Mouse (Mus musculus): ENCODE results near the gene Tmem164. TPM values are rescaled to one million over a fixed set of nuclear protein-coding genes. Genes with fewer than 3 reads are reported as not detected.
"Not testable (repeated sequence)": the region's sequence is repeated elsewhere in the genome, so short reads cannot be mapped to it uniquely, and the experiment has no call there.

Gene Tmem164
- 39.1 and 41.1 TPM in 2 replicates for polyA plus RNA-seq (2015; fragmentation: Nextera tagmentation; extraction: Ambion mirVana)

DNA sequence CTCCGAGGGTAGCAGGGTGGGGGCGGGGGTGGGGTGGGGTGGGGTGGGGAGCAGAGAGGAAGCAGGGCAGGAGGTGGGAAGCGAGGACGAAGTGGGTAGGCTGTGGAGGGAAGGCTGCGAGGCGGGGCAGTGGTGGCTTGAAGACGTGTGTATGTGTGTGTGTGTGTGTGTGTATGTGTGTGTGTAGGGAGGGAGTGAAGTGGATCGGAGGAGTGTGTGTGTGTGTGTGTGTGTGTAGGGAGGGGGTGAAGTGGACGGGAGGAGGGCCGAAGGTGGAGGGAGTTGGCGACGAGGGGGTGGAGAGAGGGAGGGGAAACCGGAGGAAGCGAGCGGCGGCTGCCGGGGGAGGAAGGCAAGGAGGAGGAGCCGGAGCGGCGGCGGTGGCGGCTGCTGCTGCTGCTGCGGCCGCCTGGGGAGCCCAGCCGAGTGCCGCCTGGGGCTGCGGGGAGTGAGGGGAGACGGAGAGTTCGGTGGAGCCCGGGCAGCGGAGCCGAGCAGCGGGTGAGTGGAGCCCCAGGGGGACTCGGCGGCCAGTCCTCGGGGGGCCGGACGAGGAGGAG, at the start of gene Tmem164:
TSS of gene Tmem164 (plus strand) at position 351 of the 560 bp plus-strand sequence.
- H3K36me3 ChIP-seq (ENCODE audit: control insufficient read depth, insufficient read depth, low read length) = no peaks in the 10 kb centered on the region
- H3K27me3 ChIP-seq (replicated peaks; ENCODE audit: control insufficient read depth, insufficient read depth, low read length) = no peaks in the 10 kb centered on the region
- H3K9me3 ChIP-seq (ENCODE audit: control insufficient read depth, low read length) = no peaks in the 10 kb centered on the region
- peak within 1 kb of the TSS; percentile 96 for H3K27ac ChIP-seq (ENCODE audit: low read length)
- peak within 1 kb of the TSS; percentile 77 for H3K4me2 ChIP-seq (ENCODE audit: low read depth, low read length)
- peak within 1 kb of the TSS; percentile 78 for H3K9ac ChIP-seq (ENCODE audit: low read depth, low read length)
- peak within 1 kb of the TSS; percentile 63 for H3K4me3 ChIP-seq (ENCODE audit: low read length)
- 9% methylated on average over 25 of the region's 38 CpGs for WGBS
- peaks cover 2% of the 10 kb centered on the region; the same call in 1 of the 2 replicates for H3K4me1 ChIP-seq (ENCODE audit: control insufficient read depth, insufficient read depth, low read length)
- ATAC-seq = peak; percentile 84

DNA sequence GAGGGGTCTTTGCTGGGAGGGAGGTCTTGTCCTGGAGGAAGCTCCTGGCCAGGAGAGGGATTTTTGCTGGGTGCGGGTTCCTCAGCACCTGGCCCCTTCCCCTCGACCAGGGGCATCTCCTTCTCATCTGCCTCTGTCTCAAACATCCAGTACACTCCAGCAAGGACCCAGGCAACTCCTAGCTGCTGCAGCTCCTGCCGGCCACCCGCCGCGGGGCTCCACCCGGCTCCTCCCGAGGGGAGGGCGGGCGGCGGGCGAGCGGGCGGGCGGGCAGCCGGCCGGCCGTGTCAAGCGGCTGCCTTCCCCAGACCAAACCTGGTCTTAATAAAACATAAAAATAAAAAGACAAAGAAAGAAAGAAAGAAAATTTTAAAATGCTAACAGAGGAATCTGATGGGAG, 48.2 kb upstream of the Tmem164 start:
- WGBS = 33% methylated on average over 18 of the region's 19 CpGs
- H3K9ac ChIP-seq (ENCODE audit: low read depth, low read length); ATAC-seq: not testable (repeated sequence)

DNA sequence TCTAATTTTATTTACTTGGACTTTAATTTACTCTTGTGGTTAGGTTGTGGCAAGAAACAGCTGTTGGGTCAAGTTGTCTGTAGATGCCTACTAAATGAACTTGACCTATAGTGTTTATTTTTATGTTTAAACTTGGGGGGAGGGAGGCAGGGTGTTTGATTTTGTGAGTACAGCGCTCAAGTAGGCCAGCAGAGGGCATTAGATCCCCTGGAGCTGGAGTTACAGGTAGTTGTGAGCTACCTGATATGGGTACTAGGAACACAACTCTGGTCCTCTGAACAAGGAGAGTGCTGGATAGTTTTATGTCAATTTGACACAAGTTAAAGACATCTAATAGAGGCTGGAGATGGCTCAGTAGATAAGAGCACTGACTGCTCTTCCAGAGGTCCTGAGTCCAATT, 34.0 kb upstream of the Tmem164 start:
- ATAC-seq = no peak
- Histone ChIP-seq H3K4me2 (ENCODE audit: low read depth, low read length) (no peak overlapping the region), H3K27me3 (replicated peaks; ENCODE audit: control insufficient read depth, insufficient read depth, low read length) (no peaks in the 10 kb centered on the region), H3K9ac (ENCODE audit: low read depth, low read length) (no peak overlapping the region), H3K36me3 (ENCODE audit: control insufficient read depth, insufficient read depth, low read length) (no peaks in the 10 kb centered on the region), H3K27ac (ENCODE audit: low read length) (no peak overlapping the region), H3K9me3 (ENCODE audit: control insufficient read depth, low read length) (no peaks in the 10 kb centered on the region), H3K4me1 (ENCODE audit: control insufficient read depth, insufficient read depth, low read length) (no peaks in the 10 kb centered on the region), H3K4me3 (ENCODE audit: low read length) (no peak overlapping the region)
- WGBS = 58% methylated on average over 1 of the region's 1 CpGs

More for the DNA sequence above, 48.2 kb upstream of the Tmem164 start:
- H3K4me2 ChIP-seq (ENCODE audit: low read depth, low read length); H3K27ac ChIP-seq (ENCODE audit: low read length); H3K36me3 ChIP-seq (ENCODE audit: control insufficient read depth, insufficient read depth, low read length); H3K9me3 ChIP-seq (ENCODE audit: control insufficient read depth, low read length); H3K27me3 ChIP-seq (replicated peaks; ENCODE audit: control insufficient read depth, insufficient read depth, low read length); H3K4me1 ChIP-seq (ENCODE audit: control insufficient read depth, insufficient read depth, low read length); H3K4me3 ChIP-seq (ENCODE audit: low read length): not testable (repeated sequence)

DNA sequence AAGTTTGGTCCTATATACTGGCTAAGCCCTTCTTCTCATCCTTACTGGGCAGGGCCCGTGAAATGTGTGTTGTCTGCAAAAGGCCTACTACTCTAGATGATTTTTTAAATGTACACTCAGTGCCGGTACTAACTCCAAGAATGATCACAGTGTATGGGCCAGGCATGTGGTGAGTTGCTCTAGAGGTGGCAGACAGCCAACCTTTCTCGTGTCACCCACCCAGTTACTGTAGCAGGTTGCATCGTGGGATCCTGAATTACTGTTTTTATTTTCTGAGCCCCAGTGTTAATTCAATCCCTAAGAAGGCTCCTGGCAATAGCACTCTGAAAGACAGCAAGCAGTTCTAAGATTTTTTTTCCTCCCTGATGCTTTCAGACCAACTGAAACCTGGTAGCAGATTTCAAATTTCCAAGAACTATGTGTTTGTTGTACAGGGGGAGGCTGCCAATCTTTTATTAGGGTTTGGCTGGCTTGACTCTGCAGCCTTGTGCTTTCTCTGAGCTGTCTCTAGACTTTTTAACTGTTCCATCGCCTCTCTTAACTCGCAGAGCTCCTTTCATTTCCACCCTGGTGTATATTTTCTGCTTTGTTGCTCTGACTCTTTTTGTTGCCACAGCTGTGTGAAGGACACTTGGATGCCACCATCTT, 31.0 kb upstream of the Tmem164 start:
- Histone ChIP-seq H3K4me2 (ENCODE audit: low read depth, low read length) (no peak overlapping the region), H3K36me3 (ENCODE audit: control insufficient read depth, insufficient read depth, low read length) (no peaks in the 10 kb centered on the region), H3K27me3 (replicated peaks; ENCODE audit: control insufficient read depth, insufficient read depth, low read length) (no peaks in the 10 kb centered on the region), H3K4me3 (ENCODE audit: low read length) (no peak overlapping the region), H3K4me1 (ENCODE audit: control insufficient read depth, insufficient read depth, low read length) (no peaks in the 10 kb centered on the region), H3K27ac (ENCODE audit: low read length) (no peak overlapping the region), H3K9ac (ENCODE audit: low read depth, low read length) (no peak overlapping the region), H3K9me3 (ENCODE audit: control insufficient read depth, low read length) (no peaks in the 10 kb centered on the region)
- no peak for ATAC-seq
- WGBS = 63% methylated on average over 6 of the region's 6 CpGs

DNA sequence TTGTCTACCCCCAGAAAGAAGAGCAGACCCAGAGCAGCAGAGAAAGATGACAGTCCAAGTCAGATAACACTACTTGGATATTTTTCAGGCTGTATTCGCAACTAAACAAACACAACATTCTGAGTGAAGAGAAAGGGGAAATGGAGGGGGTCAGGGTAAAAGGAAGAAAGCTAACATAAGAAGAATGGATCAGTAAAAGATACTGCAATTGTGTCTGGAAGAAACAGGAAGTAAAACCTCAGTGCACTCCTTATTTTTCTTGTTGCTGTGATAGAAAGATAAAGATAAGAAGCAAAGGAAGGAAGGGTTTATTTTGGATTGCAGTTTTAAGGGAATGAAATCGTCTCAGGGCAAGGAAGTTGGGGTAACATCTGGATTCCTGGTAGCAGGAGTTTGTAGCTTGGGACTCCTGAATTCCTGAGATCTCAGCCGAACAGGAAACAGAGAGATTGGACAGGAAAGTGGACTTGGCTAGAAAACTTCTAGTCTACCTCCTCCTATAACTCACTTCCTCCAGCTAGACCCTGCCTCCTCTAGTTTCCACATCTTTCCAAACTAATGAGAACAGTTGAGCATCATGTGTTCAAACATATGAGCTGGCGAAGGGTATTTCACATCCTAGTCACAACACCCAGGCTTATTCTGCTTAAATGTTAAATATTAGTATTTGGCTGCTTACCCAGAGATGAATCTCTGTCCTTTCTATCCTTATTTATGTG, 16.3 kb upstream of the Tmem164 start:
- no peaks in the 10 kb centered on the region for H3K4me1 ChIP-seq (ENCODE audit: control insufficient read depth, insufficient read depth, low read length)
- H3K27me3 ChIP-seq (replicated peaks; ENCODE audit: control insufficient read depth, insufficient read depth, low read length) = 0 out of 2 replicates have a peak, but pooled peaks cover 3% of the 10 kb centered on the region
- ATAC-seq = no peak
- H3K4me2 ChIP-seq (ENCODE audit: low read depth, low read length) = no peak overlapping the region
- no peak overlapping the region for H3K4me3 ChIP-seq (ENCODE audit: low read length)
- H3K9ac ChIP-seq (ENCODE audit: low read depth, low read length) = no peak overlapping the region
- H3K36me3 ChIP-seq (ENCODE audit: control insufficient read depth, insufficient read depth, low read length) = no peaks in the 10 kb centered on the region
- H3K9me3 ChIP-seq (ENCODE audit: control insufficient read depth, low read length) = no peaks in the 10 kb centered on the region
- 55% methylated on average over 4 of the region's 4 CpGs for WGBS
- no peak overlapping the region for H3K27ac ChIP-seq (ENCODE audit: low read length)

DNA sequence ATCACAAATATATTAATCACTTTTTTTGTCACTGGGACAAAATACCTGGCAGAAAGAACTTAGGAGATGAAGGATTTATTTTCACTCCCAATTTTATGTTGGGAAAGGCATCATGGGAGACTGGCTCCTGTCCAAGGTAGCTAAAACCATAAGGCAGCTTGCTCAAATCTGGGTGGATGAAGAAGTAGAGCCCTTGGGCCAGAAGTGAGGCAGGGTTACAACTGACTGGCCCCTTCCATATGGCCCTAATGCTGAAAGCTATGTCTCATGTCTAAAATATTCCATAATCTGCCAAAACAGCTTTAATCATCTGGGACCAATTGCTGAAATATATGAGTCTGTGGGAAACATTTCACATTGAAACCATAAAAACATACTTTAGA, 15.8 kb upstream of the Tmem164 start:
- no peak overlapping the region for H3K4me3 ChIP-seq (ENCODE audit: low read length)
- no peak overlapping the region for H3K9ac ChIP-seq (ENCODE audit: low read depth, low read length)
- H3K9me3 ChIP-seq (ENCODE audit: control insufficient read depth, low read length) = no peaks in the 10 kb centered on the region
- ATAC-seq = 0 out of 2 replicates have a peak, but pooled peaks have one; percentile 53
- no peak overlapping the region for H3K27ac ChIP-seq (ENCODE audit: low read length)
- no peaks in the 10 kb centered on the region for H3K4me1 ChIP-seq (ENCODE audit: control insufficient read depth, insufficient read depth, low read length)
- no peak overlapping the region for H3K4me2 ChIP-seq (ENCODE audit: low read depth, low read length)
- H3K36me3 ChIP-seq (ENCODE audit: control insufficient read depth, insufficient read depth, low read length) = no peaks in the 10 kb centered on the region
- H3K27me3 ChIP-seq (replicated peaks; ENCODE audit: control insufficient read depth, insufficient read depth, low read length) = 0 out of 2 replicates have a peak, but pooled peaks cover 4% of the 10 kb centered on the region

DNA sequence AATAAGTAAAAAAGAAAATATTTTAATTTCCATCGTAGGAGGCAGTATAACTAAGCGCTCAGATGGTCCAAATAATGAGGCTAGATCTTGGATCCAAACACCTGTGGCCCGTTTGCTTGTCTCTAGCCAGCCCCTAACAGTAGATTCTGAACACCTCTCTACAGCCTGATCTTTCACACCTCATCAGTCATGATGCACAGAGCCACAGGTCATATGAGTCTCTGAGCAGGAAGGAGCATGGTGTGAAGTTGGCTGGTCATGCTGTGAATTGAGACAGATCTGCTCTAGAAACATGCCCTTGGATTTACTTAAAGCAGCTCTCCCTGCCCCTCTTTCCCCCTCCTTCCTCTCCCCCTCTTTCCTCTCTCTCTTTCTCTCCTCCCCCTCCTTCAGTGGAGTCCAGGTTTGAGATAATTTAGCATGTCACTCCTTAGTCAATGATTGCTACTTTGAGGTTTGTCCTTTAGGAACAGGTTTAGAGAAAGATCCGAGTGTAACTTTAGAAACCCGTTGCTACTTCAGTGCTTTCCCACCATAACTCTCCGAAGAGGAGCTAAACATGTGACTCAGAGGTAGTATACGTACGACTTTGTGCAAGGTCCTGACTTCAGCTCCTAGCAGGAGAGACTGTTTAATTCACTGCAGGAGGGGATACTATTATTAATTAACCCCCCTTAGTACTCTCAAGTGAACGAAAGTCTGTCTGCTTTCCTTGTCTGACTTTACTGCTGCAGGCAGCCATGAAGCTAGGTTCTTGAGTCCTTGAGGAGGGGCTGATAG, 11.7 kb upstream of the Tmem164 start:
- 56% methylated on average over 9 of the region's 9 CpGs for WGBS
- Histone ChIP-seq H3K36me3 (ENCODE audit: control insufficient read depth, insufficient read depth, low read length) (no peaks in the 10 kb centered on the region), H3K9ac (ENCODE audit: low read depth, low read length) (no peak overlapping the region), H3K4me3 (ENCODE audit: low read length) (no peak overlapping the region), H3K27ac (ENCODE audit: low read length) (no peak overlapping the region), H3K4me2 (ENCODE audit: low read depth, low read length) (no peak overlapping the region), H3K9me3 (ENCODE audit: control insufficient read depth, low read length) (no peaks in the 10 kb centered on the region), H3K4me1 (ENCODE audit: control insufficient read depth, insufficient read depth, low read length) (no peaks in the 10 kb centered on the region), H3K27me3 (replicated peaks; ENCODE audit: control insufficient read depth, insufficient read depth, low read length) (0 out of 2 replicates have a peak, but pooled peaks cover 4% of the 10 kb centered on the region)
- no peak for ATAC-seq

DNA sequence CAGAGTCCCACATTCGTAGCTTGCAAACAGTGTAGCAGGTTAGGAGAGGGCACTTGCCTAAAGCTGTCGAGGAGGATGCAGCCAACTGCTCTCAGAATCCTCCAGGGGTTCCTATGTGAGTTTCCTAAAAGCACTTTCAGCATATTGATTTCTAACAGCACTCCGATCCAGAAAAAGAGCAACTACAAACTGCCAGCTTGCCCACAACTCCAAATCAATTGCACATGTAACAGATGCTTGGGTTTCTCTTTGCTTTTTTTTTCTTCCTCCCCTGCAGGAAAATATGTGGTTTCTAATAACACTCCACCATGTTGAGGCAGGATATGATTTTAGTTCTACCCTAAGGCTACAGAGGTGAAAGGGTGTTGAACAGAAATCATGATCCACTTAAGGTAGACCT, 11.1 kb upstream of the Tmem164 start:
- 53% methylated on average over 3 of the region's 3 CpGs for WGBS
- no peak for ATAC-seq
- Histone ChIP-seq H3K27me3 (replicated peaks; ENCODE audit: control insufficient read depth, insufficient read depth, low read length) (0 out of 2 replicates have a peak, but pooled peaks cover 4% of the 10 kb centered on the region), H3K4me3 (ENCODE audit: low read length) (no peak overlapping the region), H3K4me2 (ENCODE audit: low read depth, low read length) (no peak overlapping the region), H3K27ac (ENCODE audit: low read length) (no peak overlapping the region), H3K9me3 (ENCODE audit: control insufficient read depth, low read length) (no peaks in the 10 kb centered on the region), H3K9ac (ENCODE audit: low read depth, low read length) (no peak overlapping the region), H3K4me1 (ENCODE audit: control insufficient read depth, insufficient read depth, low read length) (no peaks in the 10 kb centered on the region), H3K36me3 (ENCODE audit: control insufficient read depth, insufficient read depth, low read length) (no peaks in the 10 kb centered on the region)

DNA sequence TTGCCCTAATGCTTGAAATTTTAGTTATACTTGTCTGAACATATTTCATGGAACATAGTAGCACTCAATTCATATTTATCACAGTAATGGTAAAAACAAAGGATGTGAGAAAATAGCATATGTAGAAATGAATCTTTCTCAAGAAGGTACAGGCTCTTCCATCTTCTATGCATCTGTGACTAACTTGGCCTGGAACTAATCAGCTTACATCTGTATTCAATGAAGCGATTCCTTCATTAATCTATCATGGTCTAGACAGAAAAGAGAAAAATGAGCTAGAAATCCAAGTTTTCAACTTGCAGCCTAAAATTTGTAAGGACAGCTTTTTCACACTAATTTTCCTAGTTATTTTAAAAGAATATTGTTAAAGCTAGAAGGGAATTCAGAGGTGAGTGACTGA, 10.1 kb upstream of the Tmem164 start:
- Histone ChIP-seq H3K9ac (ENCODE audit: low read depth, low read length) (no peak overlapping the region), H3K4me2 (ENCODE audit: low read depth, low read length) (no peak overlapping the region), H3K9me3 (ENCODE audit: control insufficient read depth, low read length) (no peaks in the 10 kb centered on the region), H3K36me3 (ENCODE audit: control insufficient read depth, insufficient read depth, low read length) (no peaks in the 10 kb centered on the region), H3K27ac (ENCODE audit: low read length) (no peak overlapping the region), H3K4me3 (ENCODE audit: low read length) (no peak overlapping the region), H3K27me3 (replicated peaks; ENCODE audit: control insufficient read depth, insufficient read depth, low read length) (0 out of 2 replicates have a peak, but pooled peaks cover 2% of the 10 kb centered on the region), H3K4me1 (ENCODE audit: control insufficient read depth, insufficient read depth, low read length) (no peaks in the 10 kb centered on the region)
- 90% methylated on average over 1 of the region's 1 CpGs for WGBS
- no peak for ATAC-seq
